In the genomic region with DNA sequence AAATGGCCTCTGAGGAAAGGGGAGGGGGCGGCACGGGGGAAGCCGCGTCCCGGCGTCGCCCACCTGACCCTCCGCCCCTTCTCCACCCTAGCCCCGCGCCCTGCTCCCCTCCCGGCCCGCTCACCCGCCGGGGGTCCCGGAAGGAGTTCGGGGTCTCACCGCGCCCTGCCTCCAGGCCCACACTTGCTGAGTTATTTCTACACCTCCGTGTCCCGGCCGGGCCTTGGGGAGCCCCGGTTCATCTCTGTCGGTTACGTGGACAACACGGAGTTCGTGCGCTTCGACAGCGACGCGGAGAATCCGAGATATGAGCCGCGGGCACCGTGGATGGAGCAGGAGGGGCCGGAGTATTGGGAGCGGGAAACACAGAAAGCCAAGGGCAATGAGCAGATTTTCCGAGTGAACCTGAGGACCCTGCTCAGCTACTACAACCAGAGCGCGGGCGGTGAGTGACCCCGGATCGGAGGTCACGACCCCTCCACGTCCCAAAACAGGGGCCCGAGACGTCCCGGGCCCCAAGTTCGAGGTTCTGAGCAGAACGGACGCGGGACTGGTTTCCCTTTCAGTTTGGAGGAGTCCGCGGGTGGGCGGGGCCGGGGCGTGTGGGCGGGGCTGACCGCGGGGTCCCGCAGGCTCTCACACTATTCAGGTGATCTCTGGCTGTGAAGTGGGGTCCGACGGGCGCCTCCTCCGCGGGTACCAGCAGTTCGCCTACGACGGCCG, we compare ENCODE assay signal across 8 mouse cellular contexts. TPM values are rescaled to one million over a fixed set of nuclear protein-coding genes. Genes with fewer than 3 reads are reported as not detected.
DNase-seq lines count a peak whose midpoint lies in the region; ATAC-seq and TF ChIP-seq lines count a peak whose summit lies in the region.
"Had no signal": no experiment of that assay in that cellular context is flagged by ENCODE, and none has a peak within 500 bp of the region (broad histone marks: within the 10 kb centered on the region; RNA-seq: fewer than 3 reads in every experiment).

No protein-coding gene starts in this region.

- DNase-seq in ES-E14 (ENCODE audit: low read depth, low spot score) = no peak
- DNase-seq in adrenal gland, postnatal 36 days = peak; percentile 43 to 68
- DNase-seq in forebrain, postnatal 0 days = peak; percentile 6
- DNase-seq in induced T-regulatory cell, adult 2 months (ENCODE audit: low read depth) = peak; percentile 87
- no peak for DNase-seq in liver, embryonic 14.5 days (ENCODE audit: low read depth in 3 of 3, low spot score in 3 of 3)
- peak; percentile 76 for DNase-seq in naive thymus-derived CD4-positive, alpha-beta T cell, adult 2 months (ENCODE audit: low read depth)
- DNase-seq in thymus, adult 2 months = peak; percentile 58

- WGBS in forebrain, postnatal 0 days = 1% methylated on average over 69 of the region's 70 CpGs
- 1% methylated on average over 70 of the region's 70 CpGs for WGBS in liver, embryonic 14.5 days (ENCODE audit: insufficient replicate concordance)
- WGBS in thymus, adult 2 months = under 1% methylated on average over 70 of the region's 70 CpGs

- peaks cover 2% of the 10 kb centered on the region; the same call in 1 of the 2 replicates for H3K9me3 ChIP-seq in ES-E14 (ENCODE audit: control insufficient read depth, insufficient read depth, low read depth, low read length)
- H3K9me3 ChIP-seq in forebrain, postnatal 0 days (ENCODE audit: low read length) = no peaks in the 10 kb centered on the region
- no peaks in the 10 kb centered on the region for H3K9me3 ChIP-seq in liver, embryonic 14.5 days (ENCODE audit: control insufficient read depth, low read length)

- no peak for TF ChIP-seq POLR2A in thymus, adult 2 months (IDR thresholded peaks at IDR 0.05; ENCODE audit: control insufficient read depth, extremely low read depth, insufficient read depth, low read length, poor library complexity)

- H3K4me2 ChIP-seq in forebrain, postnatal 0 days (ENCODE audit: low read depth) = peak overlapping the region; percentile 87
- peak overlapping the region; percentile 68 for H3K4me2 ChIP-seq in liver, embryonic 14.5 days (ENCODE audit: low read depth)

- no peaks in the 10 kb centered on the region for H3K27me3 ChIP-seq in forebrain, postnatal 0 days (ENCODE audit: insufficient read depth, low read length)
- peaks cover 11% of the 10 kb centered on the region for H3K27me3 ChIP-seq in liver, embryonic 14.5 days (ENCODE audit: control insufficient read depth, insufficient read depth, low read length)
- H3K27me3 ChIP-seq in thymus, adult 2 months (ENCODE audit: control insufficient read depth, insufficient read depth, low read length) = no peaks in the 10 kb centered on the region

- no peak for TF ChIP-seq EP300 in liver, embryonic 14.5 days (IDR thresholded peaks at IDR 0.05; ENCODE audit: low read depth)

- peak overlapping the region; percentile 78 for H3K9ac ChIP-seq in ES-E14 (ENCODE audit: insufficient read depth, low read depth, low read length, poor library complexity, severe bottlenecking)
- peak overlapping the region; percentile 40 for H3K9ac ChIP-seq in forebrain, postnatal 0 days
- peak overlapping the region; percentile 13; the same call in 1 of the 2 replicates for H3K9ac ChIP-seq in liver, embryonic 14.5 days (replicated peaks)

- H3K36me3 ChIP-seq in ES-E14 (ENCODE audit: control insufficient read depth, insufficient read depth, low read length, poor library complexity, severe bottlenecking) = no peaks in the 10 kb centered on the region; the same call in 1 of the 2 replicates
- H3K36me3 ChIP-seq in forebrain, postnatal 0 days (ENCODE audit: insufficient read depth) = no peaks in the 10 kb centered on the region
- H3K36me3 ChIP-seq in liver, embryonic 14.5 days (replicated peaks; ENCODE audit: control insufficient read depth, insufficient read depth, low read depth) = no peaks in the 10 kb centered on the region
- no peaks in the 10 kb centered on the region; the same call in 1 of the 2 replicates for H3K36me3 ChIP-seq in thymus, adult 2 months (ENCODE audit: control insufficient read depth, insufficient read depth, low read length)

- H3K4me3 ChIP-seq in ES-E14 (ENCODE audit: insufficient read depth in 1 of 2, low read depth in 1 of 2, low read length in 2 of 2, poor library complexity in 1 of 2, severe bottlenecking in 1 of 2) = peak overlapping the region; percentile 71 to 78
- H3K4me3 ChIP-seq in forebrain, postnatal 0 days (ENCODE audit: low read depth, low read length) = peak overlapping the region; percentile 41
- H3K4me3 ChIP-seq in liver, embryonic 14.5 days (ENCODE audit: insufficient read depth in 1 of 2, low read depth in 2 of 2, low read length in 2 of 2) = peak overlapping the region; percentile 55 to 56
- peak overlapping the region; percentile 92 for H3K4me3 ChIP-seq in thymus, adult 2 months (ENCODE audit: control insufficient read depth, insufficient read depth, low read length)

- peak; percentile 29 for ATAC-seq in forebrain, postnatal 0 days
- peak; percentile 31; the same call in 1 of the 2 replicates for ATAC-seq in liver, embryonic 14.5 days (ENCODE audit: insufficient read depth)

- no peak overlapping the region for H3K27ac ChIP-seq in ES-E14 (ENCODE audit: insufficient read depth, low read depth, low read length, poor library complexity, severe bottlenecking)
- H3K27ac ChIP-seq in forebrain, postnatal 0 days (ENCODE audit: low read depth, low read length) = no peak overlapping the region
- H3K27ac ChIP-seq in liver, embryonic 14.5 days = no peak overlapping the region
- peak overlapping the region; percentile 2; the same call in 1 of the 2 replicates for H3K27ac ChIP-seq in thymus, adult 2 months (ENCODE audit: control insufficient read depth, insufficient read depth, low read length)

- no peak for TF ChIP-seq CTCF in forebrain, postnatal 0 days (IDR thresholded peaks at IDR 0.05; ENCODE audit: low read depth)
- no peak for TF ChIP-seq CTCF in liver, embryonic 14.5 days (IDR thresholded peaks at IDR 0.05; ENCODE audit: low read depth)
- 0 out of 2 replicates have a peak, but pooled peaks have one; percentile 3 for TF ChIP-seq CTCF in thymus, adult 2 months (IDR thresholded peaks at IDR 0.05; ENCODE audit: borderline replicate concordance, control insufficient read depth, extremely low read depth, insufficient read depth, low read length, poor library complexity)

- no peaks in the 10 kb centered on the region for H3K4me1 ChIP-seq in ES-E14 (ENCODE audit: control insufficient read depth in 2 of 2, insufficient read depth in 2 of 2, low read length in 2 of 2, poor library complexity in 1 of 2)
- no peaks in the 10 kb centered on the region for H3K4me1 ChIP-seq in forebrain, postnatal 0 days (ENCODE audit: insufficient read depth)
- 0 out of 4 replicates have a peak, but pooled peaks cover 0 to 3% of the 10 kb centered on the region in 2 experiments for H3K4me1 ChIP-seq in liver, embryonic 14.5 days (replicated peaks; ENCODE audit: control insufficient read depth in 2 of 2, insufficient read depth in 2 of 2, low read length in 1 of 2)
- peaks cover 10% of the 10 kb centered on the region for H3K4me1 ChIP-seq in thymus, adult 2 months (replicated peaks; ENCODE audit: control insufficient read depth, insufficient read depth, low read length)

- in situ Hi-C loops in ES-E14 (cut with MboI; ENCODE audit: low sequenced_read_pairs in 2 of 2, unreplicated experiment in 2 of 2) = no loop called here

TF ChIP-seq in ES-E14, 5 proteins besides CTCF, POLR2A, EP300 and RAD21 (continues in another document):
- no peak for TF ChIP-seq HCFC1 (IDR thresholded peaks at IDR 0.05; ENCODE audit: borderline replicate concordance, insufficient read depth, low read length)
- TF ChIP-seq ZNF384 (IDR thresholded peaks at IDR 0.05; ENCODE audit: low read depth, low read length) = no peak
- no peak for TF ChIP-seq MAFK (IDR thresholded peaks at IDR 0.05; ENCODE audit: insufficient read depth, low read depth, low read length)
- no peak for TF ChIP-seq CHD2 (IDR thresholded peaks at IDR 0.05; ENCODE audit: low read depth, low read length)

RNA-seq across cellular contexts. Expression of a gene that starts 0.5 kb away (rescaled TPM):
- total RNA-seq in ES-E14 (2012; rRNA removed) = 9.1 and 19.9 TPM in 2 replicates
- 10 to 100 TPM; 24.9 to 29.1 TPM for total RNA-seq in adrenal gland, postnatal 36 days (2021)
- total RNA-seq in forebrain, postnatal 0 days (2014; rRNA removed) = 3.2 and 5.1 TPM in 2 replicates
- polyA plus RNA-seq in forebrain, postnatal 0 days (2015; fragmentation: Nextera tagmentation; extraction: Ambion mirVana) = 0.84 and 1.3 TPM in 2 replicates
- 5.4 TPM in 2 replicates for polyA plus RNA-seq in liver, embryonic 14.5 days (2012; rRNA removed)
- 1.2 and 1.3 TPM in 2 replicates for polyA plus RNA-seq in liver, embryonic 14.5 days (2014; fragmentation: Nextera tagmentation; extraction: Ambion mirVana)
- 272 and 274 TPM in 2 replicates for polyA plus RNA-seq in thymus, adult 2 months (2012; rRNA removed)

RNA-seq across cellular contexts. Expression of a gene that starts 37.8 kb away (rescaled TPM):
- total RNA-seq in ES-E14 (2012; rRNA removed) = 0.67 and 1.4 TPM in 2 replicates
- total RNA-seq in adrenal gland, postnatal 36 days (2021) = 1 to 10 TPM; 1.4 to 1.9 TPM
- total RNA-seq in forebrain, postnatal 0 days (2014; rRNA removed) = 5.5 and 16.2 TPM in 2 replicates
- polyA plus RNA-seq in forebrain, postnatal 0 days (2015; fragmentation: Nextera tagmentation; extraction: Ambion mirVana) = 4.5 and 8.0 TPM in 2 replicates
- polyA plus RNA-seq in liver, embryonic 14.5 days (2012; rRNA removed) = 0.57 and 0.82 TPM in 2 replicates
- 1.8 and 1.9 TPM in 2 replicates for polyA plus RNA-seq in liver, embryonic 14.5 days (2014; fragmentation: Nextera tagmentation; extraction: Ambion mirVana)
- polyA plus RNA-seq in thymus, adult 2 months (2012; rRNA removed) = 142 and 170 TPM in 2 replicates

RNA-seq across cellular contexts. Expression of a gene that starts 44.8 kb away (rescaled TPM):
- total RNA-seq in ES-E14 (2012; rRNA removed) = 0.94 and 2.3 TPM in 2 replicates
- total RNA-seq in adrenal gland, postnatal 36 days (2021) = 1 to 10 TPM; 2.4 to 6.2 TPM
- total RNA-seq in forebrain, postnatal 0 days (2014; rRNA removed) = 0.15 and 0.43 TPM in 2 replicates
- 0.47 and 0.80 TPM in 2 replicates for polyA plus RNA-seq in forebrain, postnatal 0 days (2015; fragmentation: Nextera tagmentation; extraction: Ambion mirVana)
- 10.3 and 11.2 TPM in 2 replicates for polyA plus RNA-seq in liver, embryonic 14.5 days (2012; rRNA removed)
- polyA plus RNA-seq in liver, embryonic 14.5 days (2014; fragmentation: Nextera tagmentation; extraction: Ambion mirVana) = 7.6 and 11.1 TPM in 2 replicates
- 115 and 165 TPM in 2 replicates for polyA plus RNA-seq in thymus, adult 2 months (2012; rRNA removed)
- total RNA-seq: layer of hippocampus, postnatal 14 days had no signal

RNA-seq across cellular contexts. Expression of a gene that starts 59.1 kb away (rescaled TPM):
- 2.1 and 4.8 TPM in 2 replicates for total RNA-seq in ES-E14 (2012; rRNA removed)
- total RNA-seq in adrenal gland, postnatal 36 days (2021) = 1 to 10 TPM; 3.8 to 7.4 TPM
- total RNA-seq in forebrain, postnatal 0 days (2014; rRNA removed) = 1.7 and 2.4 TPM in 2 replicates
- 1.6 and 3.2 TPM in 2 replicates for polyA plus RNA-seq in forebrain, postnatal 0 days (2015; fragmentation: Nextera tagmentation; extraction: Ambion mirVana)
- 21.8 and 24.4 TPM in 2 replicates for polyA plus RNA-seq in liver, embryonic 14.5 days (2012; rRNA removed)
- 19.0 and 20.7 TPM in 2 replicates for polyA plus RNA-seq in liver, embryonic 14.5 days (2014; fragmentation: Nextera tagmentation; extraction: Ambion mirVana)
- 412 and 617 TPM in 2 replicates for polyA plus RNA-seq in thymus, adult 2 months (2012; rRNA removed)

RNA-seq across cellular contexts. Expression of a gene that starts 59.7 kb away (rescaled TPM):
- total RNA-seq in ES-E14 (2012; rRNA removed) = 0.11 TPM in 1 of 2 replicates, not detected in the other
- total RNA-seq in adrenal gland, postnatal 36 days (2021) = 1 to 10 TPM; 3.3 to 4.5 TPM
- total RNA-seq in forebrain, postnatal 0 days (2014; rRNA removed) = 0.46 and 1.00 TPM in 2 replicates
- polyA plus RNA-seq in forebrain, postnatal 0 days (2015; fragmentation: Nextera tagmentation; extraction: Ambion mirVana) = 0.45 and 0.74 TPM in 2 replicates
- polyA plus RNA-seq in liver, embryonic 14.5 days (2012; rRNA removed) = 0.50 and 0.56 TPM in 2 replicates
- 0.58 and 1.2 TPM in 2 replicates for polyA plus RNA-seq in liver, embryonic 14.5 days (2014; fragmentation: Nextera tagmentation; extraction: Ambion mirVana)
- 4.6 and 6.7 TPM in 2 replicates for polyA plus RNA-seq in thymus, adult 2 months (2012; rRNA removed)

Comparison
In these comparisons a context has a peak if more than half of its experiments do, and no peak if none do; other contexts are left out.
1. DNase-seq: peak in adrenal gland, postnatal 36 days (2 of 2), forebrain, postnatal 0 days (single experiment), induced T-regulatory cell, adult 2 months (single experiment), naive thymus-derived CD4-positive, alpha-beta T cell, adult 2 months (single experiment) and thymus, adult 2 months (single experiment); none in ES-E14 (single experiment) and liver, embryonic 14.5 days (0 of 3).
2. H3K4me3 ChIP-seq: peak in every context shown above with its lines; median percentile 92 in thymus, adult 2 months; 74 in ES-E14; 56 in liver, embryonic 14.5 days; 41 in forebrain, postnatal 0 days.
3. H3K9ac ChIP-seq: peak in every context shown above with its lines; median percentile 78 in ES-E14; 40 in forebrain, postnatal 0 days; 13 in liver, embryonic 14.5 days.